22 mouse cellular contexts compared by ENCODE assay signal in genomic region chr12:102832746-102833300, GRCm38 (mm10). TPM values are rescaled to one million over a fixed set of nuclear protein-coding genes. Genes with fewer than 3 reads are reported as not detected.
DNase-seq lines count a peak whose midpoint lies in the region; ATAC-seq and TF ChIP-seq lines count a peak whose summit lies in the region.
"Had no signal": no experiment of that assay in that cellular context is flagged by ENCODE, and none has a peak within 500 bp of the region (broad histone marks: within the 10 kb centered on the region; RNA-seq: fewer than 3 reads in every experiment).

No protein-coding gene starts in this region.

- TF ChIP-seq CTCF in intestine, postnatal 0 days (IDR thresholded peaks at IDR 0.05; ENCODE audit: low read depth) = no peak

- intact Hi-C loops in gastrocnemius, postnatal 36 days (cut with DNase I) = no loop called here

- H3K27me3 ChIP-seq in intestine, embryonic 16.5 days (replicated peaks; ENCODE audit: control insufficient read depth, insufficient read depth, low read length) = no peaks in the 10 kb centered on the region
- no peaks in the 10 kb centered on the region for H3K27me3 ChIP-seq in intestine, postnatal 0 days (replicated peaks; ENCODE audit: control insufficient read depth, insufficient read depth, low read length)
- H3K27me3 ChIP-seq: embryonic facial prominence, embryonic 15.5 days; midbrain, embryonic 13.5 days had no signal

- 0 out of 2 replicates have a peak, but pooled peaks have one; percentile 28 for ATAC-seq in intestine, embryonic 16.5 days
- ATAC-seq in intestine, postnatal 0 days = no peak; the same call in 1 of the 2 replicates
- ATAC-seq: forebrain, embryonic 16.5 days; inflammation-experienced regulatory T-cells, adult 6 months; midbrain, embryonic 13.5 days had no signal

- DNase-seq in 3T3-L1 (ENCODE audit: low read depth, low spot score) (peak; percentile 25), ZHBTc4 (ENCODE audit: low read depth, low spot score) (peak; percentile 51)
- peak; percentile 10 for DNase-seq in lung, postnatal 10 days
- DNase-seq in adrenal gland, adult 18-20 months (ENCODE audit: low spot score in 2 of 2) = no peak
- DNase-seq in gastrocnemius, postnatal 36 days = no peak
- DNase-seq: adrenal gland, postnatal 10 days; B cell, adult 2 months; cerebellum, adult 9-10 months; heart, postnatal 10 days; kidney, postnatal 25 days; layer of hippocampus, adult 9-11 months; thymus, postnatal 4 days had no signal

- H3K4me1 ChIP-seq in intestine, embryonic 16.5 days (ENCODE audit: control insufficient read depth, insufficient read depth, low read length) = 0 out of 2 replicates have a peak, but pooled peaks cover 2% of the 10 kb centered on the region
- H3K4me1 ChIP-seq in intestine, postnatal 0 days (replicated peaks; ENCODE audit: control insufficient read depth, insufficient read depth, low read length) = no peaks in the 10 kb centered on the region
- H3K4me1 ChIP-seq: embryonic facial prominence, embryonic 15.5 days; limb, embryonic 10.5 days; midbrain, embryonic 13.5 days had no signal

- 87% methylated on average over 1 of the region's 1 CpGs for WGBS in intestine, embryonic 16.5 days
- WGBS in intestine, postnatal 0 days = 78% methylated on average over 1 of the region's 1 CpGs

- no peak overlapping the region for H3K9ac ChIP-seq in intestine, embryonic 16.5 days (ENCODE audit: low read depth, low read length)
- H3K9ac ChIP-seq in intestine, postnatal 0 days (ENCODE audit: low read depth, low read length) = no peak overlapping the region
- H3K9ac ChIP-seq: embryonic facial prominence, embryonic 15.5 days; midbrain, embryonic 13.5 days had no signal

- H3K36me3 ChIP-seq in intestine, embryonic 16.5 days (ENCODE audit: control insufficient read depth, insufficient read depth, low read length) = 0 out of 2 replicates have a peak, but pooled peaks cover 5% of the 10 kb centered on the region
- H3K36me3 ChIP-seq in intestine, postnatal 0 days (ENCODE audit: control insufficient read depth, insufficient read depth) = peaks cover 7% of the 10 kb centered on the region; the same call in 1 of the 2 replicates

- H3K4me2 ChIP-seq in intestine, embryonic 16.5 days (ENCODE audit: low read depth, low read length) = no peak overlapping the region
- no peak overlapping the region for H3K4me2 ChIP-seq in intestine, postnatal 0 days (replicated peaks; ENCODE audit: low read depth)
- H3K4me2 ChIP-seq: embryonic facial prominence, embryonic 15.5 days; heart, embryonic 11.5 days; midbrain, embryonic 13.5 days had no signal

- H3K4me3 ChIP-seq in intestine, embryonic 16.5 days (ENCODE audit: low read length) = no peak overlapping the region
- no peak overlapping the region for H3K4me3 ChIP-seq in intestine, postnatal 0 days (ENCODE audit: low read depth, low read length)
- H3K4me3 ChIP-seq: embryonic facial prominence, embryonic 15.5 days; left cerebral cortex, adult 2 months; limb, embryonic 10.5 days; midbrain, embryonic 13.5 days had no signal

- H3K27ac ChIP-seq in intestine, embryonic 16.5 days (ENCODE audit: low read length) = no peak overlapping the region
- H3K27ac ChIP-seq in intestine, postnatal 0 days (ENCODE audit: low read depth, low read length) = no peak overlapping the region
- H3K27ac ChIP-seq: embryonic facial prominence, embryonic 15.5 days; left cerebral cortex, adult 2 months; limb, embryonic 10.5 days; macrophage; midbrain, embryonic 13.5 days had no signal

- no peaks in the 10 kb centered on the region for H3K9me3 ChIP-seq in intestine, embryonic 16.5 days (ENCODE audit: control insufficient read depth, low read length)
- no peaks in the 10 kb centered on the region for H3K9me3 ChIP-seq in intestine, postnatal 0 days (ENCODE audit: control insufficient read depth)
- H3K9me3 ChIP-seq: embryonic facial prominence, embryonic 15.5 days; limb, embryonic 10.5 days; midbrain, embryonic 13.5 days had no signal

RNA-seq across cellular contexts. Expression of gene Btbd7, which starts 45.4 kb away (rescaled TPM):
- 9.5 and 10.0 TPM in 2 replicates for polyA plus RNA-seq in intestine, embryonic 16.5 days (2015; fragmentation: Nextera tagmentation; extraction: Ambion mirVana)
- 7.8 and 8.8 TPM in 2 replicates for polyA plus RNA-seq in intestine, postnatal 0 days (2015; fragmentation: Nextera tagmentation; extraction: Ambion mirVana)
- 10 to 100 TPM; 33.9 to 43.5 TPM for total RNA-seq in adrenal gland, adult 18-20 months (2021)
- total RNA-seq in gastrocnemius, postnatal 36 days (2021) = 10 to 100 TPM; 14.4 to 15.6 TPM

Comparison
In these comparisons a context has a peak if more than half of its experiments do, and no peak if none do; other contexts are left out.
1. DNase-seq: peak in 3T3-L1 (single experiment), ZHBTc4 (single experiment) and lung, postnatal 10 days (single experiment); none in adrenal gland, adult 18-20 months (0 of 2) and gastrocnemius, postnatal 36 days (0 of 2).